Mouse (Mus musculus) liver, adult 2 months (tissue): ENCODE measurements around the gene Map7d2.

ENCODE experiments used
- CTCF ChIP-seq: fragments of 200-500 bp; IDR thresholded peaks from 2 replicates; pipeline ENCODE4 v1.5.1; 2011; ENCODE audit warnings: low read depth, low read length, control low read depth
- POLR2A ChIP-seq: fragments of 200-500 bp; IDR thresholded peaks from 2 replicates; pipeline ENCODE4 v1.6.1; 2011; ENCODE audit warnings: low read length, control low read depth; ENCODE audit not compliant: insufficient read depth; ENCODE audit errors: extremely low read depth

DNA sequence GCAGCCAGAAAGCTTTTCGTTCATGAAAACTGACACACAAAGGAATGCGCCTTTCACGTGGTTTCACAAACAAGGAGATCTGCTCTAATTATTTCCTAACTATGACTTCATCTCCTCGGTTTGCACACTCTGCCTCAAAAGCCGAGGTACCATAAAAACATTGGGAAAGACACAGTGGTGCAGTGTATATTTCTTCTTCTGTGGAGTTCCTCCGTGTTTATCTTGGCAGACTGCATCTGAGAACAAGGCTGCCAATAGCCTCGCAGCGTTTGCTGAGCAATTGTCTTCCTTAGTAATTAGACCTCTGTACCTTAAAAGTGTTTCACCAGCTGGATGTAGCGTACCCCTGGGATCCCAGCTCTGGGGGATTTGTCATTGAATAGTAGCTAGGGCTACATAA lies 27.3 kb upstream of the Map7d2 start:
- no peak for TF ChIP-seq POLR2A
- no peak for TF ChIP-seq CTCF
